Mouse (Mus musculus) stomach, postnatal 0 days (tissue): ENCODE measurements around the gene Shisa3.

Experiments
- CTCF ChIP-seq: IDR thresholded peaks from 2 replicates; pipeline ENCODE4 v1.5.1; 2016; ENCODE audit warnings: antibody characterized with exemption, low read depth, mild to moderate bottlenecking, moderate library complexity
- EP300 ChIP-seq: optimal IDR thresholded peaks from 2 replicates; pipeline ENCODE3; 2016; ENCODE audit warnings: antibody characterized with exemption

DNA sequence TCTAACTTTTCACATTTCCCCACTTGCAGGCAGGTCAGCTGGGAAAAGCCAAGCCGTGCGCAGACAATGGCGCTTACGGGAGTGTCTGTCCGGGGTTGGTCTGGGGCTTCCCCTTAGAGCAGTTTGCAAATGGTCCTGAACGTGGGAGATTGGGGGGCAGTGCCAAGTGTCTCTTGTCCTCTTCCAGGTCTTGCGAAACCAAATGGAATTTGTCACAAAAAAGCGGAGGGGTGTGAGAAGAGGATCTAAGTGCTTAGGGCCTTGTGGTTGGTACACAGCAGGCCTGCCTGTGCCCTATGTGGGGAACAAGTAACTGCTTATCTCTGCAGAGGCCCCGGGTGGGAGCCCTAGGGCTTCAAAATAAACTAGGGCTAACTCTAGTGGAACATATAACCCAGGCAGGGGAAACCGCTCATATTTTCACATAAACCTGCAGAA is 26.2 kb downstream of the Shisa3 start:
- TF ChIP-seq CTCF (no peak), EP300 (no peak)
